Mouse (Mus musculus): Measurements from ENCODE around the gene Sox12.

GRCm38 (mm10) chr2:152411471-152411870, 13.6 kb upstream of the Sox12 start:
- no peak for TF ChIP-seq CTCF (IDR thresholded peaks at IDR 0.05; ENCODE audit: insufficient read depth, low read depth, low read length)
- TF ChIP-seq POLR2A (IDR thresholded peaks at IDR 0.05; ENCODE audit: insufficient read depth, low read depth, low read length), result no peak
